Mouse (Mus musculus): ENCODE measurements around the gene Olfr1173.

Gene Olfr1173

DNA sequence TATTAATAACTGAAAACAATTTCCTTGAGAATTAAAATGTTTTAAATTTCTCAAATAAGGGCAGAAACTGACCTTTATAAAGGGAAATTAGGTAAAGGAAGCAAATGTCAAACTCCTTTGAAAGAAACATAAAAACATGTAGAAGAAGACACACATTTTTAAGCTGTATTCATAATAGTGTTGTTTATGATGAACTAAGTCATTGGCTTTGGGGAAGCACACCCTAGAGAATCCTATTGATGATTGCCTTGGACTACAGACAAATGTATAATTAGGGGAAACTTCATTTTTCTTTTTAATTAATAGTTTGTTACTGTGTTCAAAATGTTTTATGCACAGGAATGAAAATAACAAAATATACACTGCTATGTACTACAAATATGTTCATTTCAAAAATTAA is at the start of gene Olfr1173:
Olfr1173 (minus strand) TSS at position 101 of the 400 bp plus-strand sequence.
- DNase-seq (ENCODE audit: extremely low spot score): no peak

DNA sequence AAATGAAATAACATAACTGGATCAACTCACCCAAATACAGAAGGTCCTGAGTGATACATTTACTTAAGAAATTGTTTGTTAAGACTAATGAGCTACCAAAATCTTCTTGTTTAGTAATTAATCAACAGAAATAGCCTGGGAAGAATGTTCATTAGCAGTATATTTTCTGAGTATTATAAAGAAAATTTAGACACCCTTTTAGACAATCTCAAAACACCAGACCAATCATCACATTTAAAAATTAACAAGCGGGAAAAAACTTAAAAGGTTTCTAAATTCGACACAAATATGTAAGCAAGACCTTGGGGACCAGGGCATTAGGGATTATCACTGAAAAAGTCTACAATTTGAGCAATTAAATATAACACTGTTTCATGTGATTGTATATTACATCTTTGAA is 47.4 kb upstream of the Olfr1173 start, which contains the start of gene Olfr1175-ps:
Olfr1175-ps (minus strand) TSS at position 101 of the 400 bp plus-strand sequence.
- no peak for DNase-seq (ENCODE audit: extremely low spot score)

DNA sequence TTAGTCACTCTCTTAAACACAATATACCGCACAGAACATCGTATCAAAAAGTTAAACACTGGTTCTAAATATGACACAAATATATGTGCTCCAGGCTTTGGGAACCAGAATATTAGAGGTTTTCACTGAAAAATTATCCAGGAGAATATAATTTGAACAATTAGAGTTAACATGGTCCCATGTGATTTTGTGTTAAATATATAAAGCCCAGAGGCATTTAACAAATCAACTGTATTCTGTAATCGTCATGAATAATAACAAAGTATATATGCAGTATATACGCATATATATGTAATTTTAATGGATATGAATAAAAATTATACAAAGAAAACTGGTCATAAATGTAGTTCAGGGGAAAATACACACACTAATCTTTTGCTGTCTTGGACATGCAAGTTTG is 35.4 kb upstream of the Olfr1173 start, which contains the start of gene Olfr1174-ps:
Olfr1174-ps (minus strand) TSS at position 101 of the 400 bp plus-strand sequence.
- DNase-seq (ENCODE audit: extremely low spot score): no peak

DNA sequence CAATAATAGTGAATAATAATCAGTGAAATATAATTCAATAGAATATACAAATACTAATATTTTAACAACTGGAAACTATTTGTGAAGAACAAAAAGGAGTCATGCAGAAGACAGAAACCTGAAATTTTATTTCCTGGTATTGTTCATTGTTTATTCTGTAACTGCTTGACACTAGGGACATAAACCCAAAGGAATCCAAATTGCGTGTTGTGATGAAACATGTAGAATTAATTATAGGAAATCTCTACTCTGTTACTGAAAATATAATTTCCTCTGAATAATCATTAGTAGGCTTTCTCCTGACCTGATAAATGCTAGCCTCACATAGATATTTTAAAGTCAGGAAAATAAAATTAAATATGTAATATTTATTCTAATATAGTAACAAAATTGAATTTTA is 51.4 kb downstream of the Olfr1173 start, which contains the start of gene Olfr1170:
Olfr1170 (minus strand) TSS at position 101 of the 400 bp plus-strand sequence.
- DNase-seq (ENCODE audit: extremely low spot score): no peak

Data from embryo, embryonic 9.5 days (tissue).